Mouse (Mus musculus) small intestine, adult 10 weeks (tissue): ENCODE measurements around the gene Prl2c5. TPM values are rescaled to one million over a fixed set of nuclear protein-coding genes. Genes with fewer than 3 reads are reported as not detected.

ENCODE experiments used
- polyA plus RNA-seq: library from polyadenylated mRNA; stranded (reverse); fragments of 350-450 nt; fragmentation: Illumina TruSeq; extraction: RNeasy Lipid Tissue Mini Kit (QIAGEN cat#74804); gene quantifications from one replicate; pipeline ENCODE4 v1.2.3, GENCODE M21; 2014; ENCODE audit warnings: low replicate concordance

The Prl2c5 gene
- not detected for polyA plus RNA-seq

DNA sequence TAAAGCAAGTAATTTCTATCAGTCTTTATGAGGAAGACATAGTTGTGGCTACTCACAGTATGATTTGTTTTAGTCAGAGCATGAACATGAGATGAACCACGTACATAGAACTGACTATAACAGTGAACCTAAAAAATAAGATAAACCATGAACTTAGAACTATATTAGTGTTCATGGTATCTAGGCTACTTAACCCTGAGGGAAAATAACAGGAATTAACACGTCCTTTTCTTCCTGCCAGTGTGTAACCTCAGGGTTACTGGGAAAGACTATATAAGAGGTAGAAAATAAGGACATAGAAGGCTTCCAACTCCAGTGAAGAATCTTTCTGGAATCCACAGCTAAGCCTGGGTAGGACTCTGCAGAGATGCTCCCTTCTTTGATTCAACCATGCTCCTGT, at the start of gene Prl2c5:
Gene Prl2c5, plus strand, starts transcription at position 301 of the 400 bp plus-strand sequence.

Other genes with a start within 250 kb of the Prl2c5 start
- not detected for gene Prl2c2, start 177.3 kb upstream of the Prl2c5 start, polyA plus RNA-seq
- gene Gpr137b, start 211.3 kb downstream of the Prl2c5 start, polyA plus RNA-seq = 2.4 TPM